In genomic region chr6:116107471-116108358, GRCm38 (mm10) we compare ENCODE assay signal across 8 mouse cellular contexts.
DNase-seq lines count a peak whose midpoint lies in the region; ATAC-seq lines count a peak whose summit lies in the region.

No protein-coding gene starts in this region.

- H3K36me3 ChIP-seq in hindbrain, embryonic 12.5 days = no peaks in the 10 kb centered on the region

- 2% methylated on average over 29 of the region's 29 CpGs for whole genome bisulfite sequencing in hindbrain, embryonic 12.5 days

- no peaks in the 10 kb centered on the region for H3K9me3 ChIP-seq in hindbrain, embryonic 12.5 days (replicated peaks)

- peak; percentile 99 for ATAC-seq in hindbrain, embryonic 12.5 days (ENCODE audit: low FRiP score)

- no peaks in the 10 kb centered on the region for H3K27me3 ChIP-seq in hindbrain, embryonic 12.5 days

- H3K4me1 ChIP-seq in brown adipose tissue, adult 24 weeks (ENCODE audit: control insufficient read depth, insufficient read depth, insufficient read length, low read length) = no peaks in the 10 kb centered on the region
- peaks cover 13% of the 10 kb centered on the region for H3K4me1 ChIP-seq in hindbrain, embryonic 12.5 days

- H3K9ac ChIP-seq in hindbrain, embryonic 12.5 days = peak overlapping the region; percentile 75

- H3K27ac ChIP-seq in brown adipose tissue, adult 24 weeks (replicated peaks; ENCODE audit: low read depth, low read length) = no peak overlapping the region
- H3K27ac ChIP-seq in hindbrain, embryonic 12.5 days = peak overlapping the region; percentile 94

- H3K4me2 ChIP-seq in hindbrain, embryonic 12.5 days (replicated peaks) = peak overlapping the region; percentile 80

- DNase-seq in NIH3T3 (ENCODE audit: low read depth) (peak; percentile 60), adipocyte (ENCODE audit: low spot score) (no peak)
- DNase-seq in forelimb bud, embryonic 11.5 days (ENCODE audit: low read depth, low spot score) = peak; percentile 61
- peak; percentile 14 for DNase-seq in left cerebral cortex, adult 11 months (ENCODE audit: low spot score)
- DNase-seq in lung, postnatal 4 days = peak; percentile 67 to 78
- DNase-seq in retina, postnatal 7 days (ENCODE audit: low read depth, low spot score) = peak; percentile 31

- peak overlapping the region; percentile 57 for H3K4me3 ChIP-seq in brown adipose tissue, adult 24 weeks (ENCODE audit: insufficient read depth, low read depth, low read length)
- H3K4me3 ChIP-seq in hindbrain, embryonic 12.5 days = peak overlapping the region; percentile 66
